Mouse (Mus musculus) limb, embryonic 15.5 days (tissue): ENCODE data around the gene 2310061N02Rik. TPM values are rescaled to one million over a fixed set of nuclear protein-coding genes. Genes with fewer than 3 reads are reported as not detected.
"Not testable (repeated sequence)": the region's sequence is repeated elsewhere in the genome, so short reads cannot be mapped to it uniquely, and the experiment has no call there.

ENCODE experiments used
- ATAC-seq: fragments of 200-750 bp; cut with Nextera tagmentation; 2 replicates; pipeline ENCODE4 v1.8.0; 2017; ENCODE audit warnings: low read depth, moderate TSS enrichment; ENCODE audit not compliant: insufficient number of reproducible peaks, low FRiP score, low TSS enrichment
- H3K27ac ChIP-seq: fragments of 300-500 bp; sonication (generic); 2 replicates; pipeline ENCODE4 v1.5.1; 2015; ENCODE audit warnings: moderate library complexity, mild to moderate bottlenecking, inconsistent platforms
- H3K27me3 ChIP-seq: fragments of 300-500 bp; sonication (generic); 2 replicates; pipeline ENCODE4 v1.6.1; 2015; ENCODE audit warnings: inconsistent platforms
- H3K36me3 ChIP-seq: fragments of 300-500 bp; sonication (generic); 2 replicates; pipeline ENCODE4 v1.6.1; 2015; ENCODE audit warnings: inconsistent platforms
- H3K4me1 ChIP-seq: fragments of 300-500 bp; sonication (generic); 2 replicates; pipeline ENCODE4 v1.6.1; 2015; ENCODE audit warnings: inconsistent platforms
- H3K4me2 ChIP-seq: fragments of 300-500 bp; sonication (generic); 2 replicates; pipeline ENCODE4 v1.6.1; 2015; ENCODE audit warnings: mild to moderate bottlenecking, inconsistent platforms
- H3K4me3 ChIP-seq: fragments of 300-500 bp; sonication (generic); 2 replicates; pipeline ENCODE4 v1.5.1; 2015; ENCODE audit warnings: mild to moderate bottlenecking, inconsistent platforms
- H3K9ac ChIP-seq: fragments of 300-500 bp; sonication (generic); 2 replicates; pipeline ENCODE4 v1.6.1; 2015; ENCODE audit warnings: inconsistent platforms
- H3K9me3 ChIP-seq: fragments of 300-500 bp; sonication (generic); 2 replicates; pipeline ENCODE4 v1.6.1; 2016; ENCODE audit warnings: inconsistent platforms
- WGBS: fragments of 180-500 bp; shearing (Covaris S2); methylation state at CpG from one replicate; pipeline ENCODE4 v1.1.7; 2015; 5-methylcytosine and 5-hydroxymethylcytosine counted together
- polyA plus RNA-seq: library from polyadenylated mRNA; unstranded; fragments of >200 nt; fragmentation: Nextera tagmentation; extraction: Ambion mirVana; gene quantifications from 2 replicates; pipeline ENCODE4 v1.2.1, GENCODE M21; 2015

The 2310061N02Rik gene
- polyA plus RNA-seq: 0.68 TPM in 1 of 2 replicates, not detected in the other

GRCm38 (mm10) chr16:88707496-88708012 lies at the start of gene 2310061N02Rik:
2310061N02Rik (minus strand) TSS chr16:88707962.
- 85% methylated on average over 10 of the region's 10 CpGs for WGBS
- no peak within 1 kb of the TSS for H3K9ac ChIP-seq
- no peaks in the 10 kb centered on the region for H3K9me3 ChIP-seq
- no peak within 1 kb of the TSS for H3K4me2 ChIP-seq
- no peaks in the 10 kb centered on the region for H3K36me3 ChIP-seq
- H3K27ac ChIP-seq: no peak within 1 kb of the TSS
- H3K27me3 ChIP-seq: no peaks in the 10 kb centered on the region
- no peak within 1 kb of the TSS for H3K4me3 ChIP-seq
- no peaks in the 10 kb centered on the region for H3K4me1 ChIP-seq
- no peak for ATAC-seq

- H3K27ac ChIP-seq, H3K4me1 ChIP-seq, H3K9ac ChIP-seq, H3K4me3 ChIP-seq, H3K4me2 ChIP-seq, H3K9me3 ChIP-seq, H3K27me3 ChIP-seq, H3K36me3 ChIP-seq, ATAC-seq: not testable (repeated sequence)
- WGBS: 85% methylated on average over 3 of the region's 3 CpGs
Measured at GRCm38 (mm10) chr16:88751535-88751934, 43.8 kb upstream of the 2310061N02Rik start, which contains the start of gene Krtap13. Krtap13 (minus strand) TSS chr16:88751635.

- Histone ChIP-seq H3K27me3 (no peaks in the 10 kb centered on the region), H3K36me3 (no peaks in the 10 kb centered on the region), H3K4me2 (no peak overlapping the region), H3K9ac (no peak overlapping the region), H3K4me3 (no peak overlapping the region), H3K4me1 (no peaks in the 10 kb centered on the region), H3K27ac (no peak overlapping the region), H3K9me3 (no peaks in the 10 kb centered on the region)
- 22% methylated on average over 4 of the region's 4 CpGs for WGBS
- no peak for ATAC-seq
Measured at GRCm38 (mm10) chr16:88747943-88748342, 40.2 kb upstream of the 2310061N02Rik start.

GRCm38 (mm10) chr16:88744750-88745340 lies 37.1 kb upstream of the 2310061N02Rik start:
- 78% methylated on average over 4 of the region's 4 CpGs for WGBS
- no peak for ATAC-seq

GRCm38 (mm10) chr16:88735391-88735790 lies 27.6 kb upstream of the 2310061N02Rik start:
- Histone ChIP-seq H3K4me1 (no peaks in the 10 kb centered on the region), H3K4me2 (no peak overlapping the region), H3K27me3 (no peaks in the 10 kb centered on the region), H3K9ac (no peak overlapping the region), H3K27ac (no peak overlapping the region), H3K4me3 (no peak overlapping the region), H3K36me3 (no peaks in the 10 kb centered on the region), H3K9me3 (no peaks in the 10 kb centered on the region)
- ATAC-seq: peak; percentile 69; the same call in 1 of the 2 replicates
- WGBS: 30% methylated on average over 2 of the region's 2 CpGs

More at GRCm38 (mm10) chr16:88744750-88745340, 37.1 kb upstream of the 2310061N02Rik start:
- H3K27me3 ChIP-seq: no peaks in the 10 kb centered on the region
- no peaks in the 10 kb centered on the region for H3K9me3 ChIP-seq
- no peaks in the 10 kb centered on the region for H3K36me3 ChIP-seq
- no peak overlapping the region for H3K4me3 ChIP-seq
- H3K9ac ChIP-seq: no peak overlapping the region
- no peak overlapping the region for H3K27ac ChIP-seq
- no peak overlapping the region for H3K4me2 ChIP-seq
- no peaks in the 10 kb centered on the region for H3K4me1 ChIP-seq

- H3K4me3 ChIP-seq: no peak within 1 kb of the TSS
- H3K4me2 ChIP-seq: no peak within 1 kb of the TSS
- H3K27me3 ChIP-seq: no peaks in the 10 kb centered on the region
- no peaks in the 10 kb centered on the region for H3K9me3 ChIP-seq
- no peak for ATAC-seq
- no peaks in the 10 kb centered on the region for H3K36me3 ChIP-seq
- WGBS: 72% methylated on average over 4 of the region's 4 CpGs
- no peak within 1 kb of the TSS for H3K27ac ChIP-seq
- no peak within 1 kb of the TSS for H3K9ac ChIP-seq
- H3K4me1 ChIP-seq: no peaks in the 10 kb centered on the region
Measured at GRCm38 (mm10) chr16:88728812-88729275, 21.1 kb upstream of the 2310061N02Rik start, which contains the start of gene Krtap13-1. Krtap13-1 (plus strand) TSS chr16:88728862.

GRCm38 (mm10) chr16:88720031-88720430 lies 12.3 kb upstream of the 2310061N02Rik start:
- Histone ChIP-seq H3K4me2 (no peak overlapping the region), H3K4me1 (no peaks in the 10 kb centered on the region), H3K27ac (no peak overlapping the region), H3K27me3 (no peaks in the 10 kb centered on the region), H3K9ac (no peak overlapping the region), H3K9me3 (no peaks in the 10 kb centered on the region), H3K36me3 (no peaks in the 10 kb centered on the region), H3K4me3 (no peak overlapping the region)
- no peak for ATAC-seq
- WGBS: 31% methylated on average over 1 of the region's 1 CpGs

- no peaks in the 10 kb centered on the region for H3K9me3 ChIP-seq
- no peaks in the 10 kb centered on the region for H3K27me3 ChIP-seq
- no peak overlapping the region for H3K4me2 ChIP-seq
- H3K4me1 ChIP-seq: no peaks in the 10 kb centered on the region
- no peak for ATAC-seq
- no peak overlapping the region for H3K9ac ChIP-seq
- no peak overlapping the region for H3K4me3 ChIP-seq
- no peak overlapping the region for H3K27ac ChIP-seq
- no peaks in the 10 kb centered on the region for H3K36me3 ChIP-seq
Measured at GRCm38 (mm10) chr16:88716549-88716948, 8.8 kb upstream of the 2310061N02Rik start.

- Histone ChIP-seq H3K27ac (no peak overlapping the region), H3K9me3 (no peaks in the 10 kb centered on the region), H3K4me2 (no peak overlapping the region), H3K36me3 (no peaks in the 10 kb centered on the region), H3K9ac (no peak overlapping the region), H3K4me3 (no peak overlapping the region), H3K4me1 (no peaks in the 10 kb centered on the region), H3K27me3 (no peaks in the 10 kb centered on the region)
- WGBS: 86% methylated on average over 6 of the region's 6 CpGs
- no peak for ATAC-seq
Measured at GRCm38 (mm10) chr16:88711245-88711644, 3.5 kb upstream of the 2310061N02Rik start.

- WGBS: 74% methylated on average over 4 of the region's 4 CpGs
Measured at GRCm38 (mm10) chr16:88710757-88711156, 3.0 kb upstream of the 2310061N02Rik start.

GRCm38 (mm10) chr16:88701072-88701864 lies 6.5 kb downstream of the 2310061N02Rik start:
- Histone ChIP-seq H3K4me3 (no peak overlapping the region), H3K4me2 (no peak overlapping the region), H3K36me3 (no peaks in the 10 kb centered on the region), H3K4me1 (no peaks in the 10 kb centered on the region), H3K27me3 (no peaks in the 10 kb centered on the region), H3K9me3 (no peaks in the 10 kb centered on the region), H3K9ac (no peak overlapping the region), H3K27ac (no peak overlapping the region)
- 33% methylated on average over 4 of the region's 4 CpGs for WGBS
- no peak for ATAC-seq

More at GRCm38 (mm10) chr16:88710757-88711156, 3.0 kb upstream of the 2310061N02Rik start:
- Histone ChIP-seq H3K4me2 (no peak overlapping the region), H3K4me1 (no peaks in the 10 kb centered on the region), H3K9ac (no peak overlapping the region), H3K27ac (no peak overlapping the region), H3K9me3 (no peaks in the 10 kb centered on the region), H3K36me3 (no peaks in the 10 kb centered on the region), H3K4me3 (no peak overlapping the region), H3K27me3 (no peaks in the 10 kb centered on the region)
- ATAC-seq: no peak

GRCm38 (mm10) chr16:88696256-88696655 lies 11.5 kb downstream of the 2310061N02Rik start:
- Histone ChIP-seq H3K4me2 (no peak overlapping the region), H3K27ac (no peak overlapping the region), H3K9me3 (no peaks in the 10 kb centered on the region), H3K4me3 (no peak overlapping the region), H3K27me3 (no peaks in the 10 kb centered on the region), H3K36me3 (no peaks in the 10 kb centered on the region), H3K4me1 (no peaks in the 10 kb centered on the region), H3K9ac (no peak overlapping the region)
- WGBS: 58% methylated on average over 4 of the region's 4 CpGs
- ATAC-seq: no peak
